Mouse (Mus musculus): ENCODE data around the gene Adamts17. TPM values are rescaled to one million over a fixed set of nuclear protein-coding genes. Genes with fewer than 3 reads are reported as not detected.

Adamts17 gene
- polyA plus RNA-seq, 1 experiment from 2014 or later: 4.3 TPM

DNA sequence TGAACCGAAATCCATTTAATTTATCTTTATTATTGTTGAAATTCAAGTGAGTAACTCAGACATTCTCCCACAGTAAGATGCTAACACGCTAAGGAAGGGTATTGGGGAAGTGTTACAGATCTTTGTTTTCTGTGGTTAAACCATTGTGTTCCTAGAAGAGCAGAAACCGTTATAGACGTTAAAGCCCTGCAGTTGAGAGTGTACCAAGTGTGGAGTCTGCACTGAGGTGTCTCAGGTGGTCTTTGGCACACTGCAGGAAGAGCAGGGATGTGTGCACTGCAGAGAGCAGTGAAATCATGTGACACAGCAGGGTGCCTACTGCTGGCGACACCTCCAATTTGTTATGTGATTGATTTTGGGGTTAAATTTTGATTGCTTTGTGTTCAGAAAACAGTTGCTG is 142.5 kb downstream of the Adamts17 start:
- Histone ChIP-seq H3K4me3 (ENCODE audit: low read length) (no peak overlapping the region), H3K4me1 (ENCODE audit: control insufficient read depth, insufficient read depth, low read length) (no peaks in the 10 kb centered on the region), H3K9ac (ENCODE audit: low read depth, low read length) (no peak overlapping the region), H3K9me3 (ENCODE audit: control insufficient read depth, low read length) (no peaks in the 10 kb centered on the region), H3K27me3 (ENCODE audit: control insufficient read depth, insufficient read depth, low read length) (no peaks in the 10 kb centered on the region), H3K27ac (ENCODE audit: low read depth, low read length) (no peak overlapping the region), H3K4me2 (replicated peaks; ENCODE audit: low read depth, low read length) (no peak overlapping the region), H3K36me3 (ENCODE audit: control insufficient read depth, insufficient read depth, low read length) (no peaks in the 10 kb centered on the region)
- ATAC-seq (ENCODE audit: low FRiP score, low TSS enrichment): no peak
- 78% methylated on average over 5 of the region's 5 CpGs for WGBS

DNA sequence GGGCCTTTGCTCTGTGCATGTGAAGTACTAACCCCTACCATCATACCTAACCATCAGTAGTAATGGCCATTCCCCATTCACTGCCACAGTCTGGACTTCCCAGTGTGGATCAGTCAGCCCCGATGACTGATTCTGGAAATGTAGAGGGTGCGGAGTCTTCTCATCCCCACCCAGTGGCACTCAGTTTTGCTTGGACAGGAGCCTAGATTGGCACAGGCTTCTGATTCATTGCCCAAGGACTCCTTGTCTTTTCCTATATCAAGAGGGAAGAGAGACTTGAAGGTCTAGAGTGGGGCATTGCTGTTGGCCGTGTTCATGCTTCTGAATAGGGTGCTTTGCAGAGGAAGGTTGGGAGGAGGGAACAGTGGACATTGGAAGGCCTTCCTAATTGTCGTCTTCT is 148.1 kb downstream of the Adamts17 start:
- no peak for ATAC-seq (ENCODE audit: low FRiP score, low TSS enrichment)
- Histone ChIP-seq H3K36me3 (ENCODE audit: control insufficient read depth, insufficient read depth, low read length) (no peaks in the 10 kb centered on the region), H3K27ac (ENCODE audit: low read depth, low read length) (no peak overlapping the region), H3K4me2 (replicated peaks; ENCODE audit: low read depth, low read length) (no peak overlapping the region), H3K4me3 (ENCODE audit: low read length) (no peak overlapping the region), H3K27me3 (ENCODE audit: control insufficient read depth, insufficient read depth, low read length) (no peaks in the 10 kb centered on the region), H3K4me1 (ENCODE audit: control insufficient read depth, insufficient read depth, low read length) (no peaks in the 10 kb centered on the region), H3K9ac (ENCODE audit: low read depth, low read length) (no peak overlapping the region), H3K9me3 (ENCODE audit: control insufficient read depth, low read length) (peaks cover 3% of the 10 kb centered on the region; the same call in 1 of the 2 replicates)
- 92% methylated on average over 4 of the region's 4 CpGs for WGBS

DNA sequence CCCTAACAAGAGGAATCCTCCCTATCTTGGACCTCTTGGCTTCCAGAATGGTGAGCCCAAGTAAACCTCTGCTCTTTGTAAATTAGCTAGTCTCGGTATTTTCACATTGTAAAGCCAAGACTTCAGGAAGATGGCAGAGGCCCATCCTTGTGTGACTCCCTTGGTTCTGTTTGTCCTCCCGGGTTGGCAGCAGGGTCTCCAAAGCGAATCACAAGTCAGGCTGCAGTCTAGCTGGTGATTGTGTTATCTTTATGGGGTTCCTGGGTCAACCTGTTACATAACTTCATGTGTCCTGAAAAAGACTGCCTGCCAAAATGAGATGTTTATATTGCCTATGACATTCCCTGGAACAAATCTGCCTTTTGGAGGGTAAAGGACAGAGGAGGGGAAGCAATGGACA is 148.9 kb downstream of the Adamts17 start:
- no peaks in the 10 kb centered on the region for H3K4me1 ChIP-seq (ENCODE audit: control insufficient read depth, insufficient read depth, low read length)
- no peak for ATAC-seq (ENCODE audit: low FRiP score, low TSS enrichment)
- H3K27ac ChIP-seq (ENCODE audit: low read depth, low read length): no peak overlapping the region
- no peak overlapping the region for H3K9ac ChIP-seq (ENCODE audit: low read depth, low read length)
- no peaks in the 10 kb centered on the region for H3K27me3 ChIP-seq (ENCODE audit: control insufficient read depth, insufficient read depth, low read length)
- H3K4me3 ChIP-seq (ENCODE audit: low read length): no peak overlapping the region
- H3K9me3 ChIP-seq (ENCODE audit: control insufficient read depth, low read length): peaks cover 3% of the 10 kb centered on the region; the same call in 1 of the 2 replicates
- no peak overlapping the region for H3K4me2 ChIP-seq (replicated peaks; ENCODE audit: low read depth, low read length)
- H3K36me3 ChIP-seq (ENCODE audit: control insufficient read depth, insufficient read depth, low read length): no peaks in the 10 kb centered on the region
- WGBS: 94% methylated on average over 3 of the region's 3 CpGs

DNA sequence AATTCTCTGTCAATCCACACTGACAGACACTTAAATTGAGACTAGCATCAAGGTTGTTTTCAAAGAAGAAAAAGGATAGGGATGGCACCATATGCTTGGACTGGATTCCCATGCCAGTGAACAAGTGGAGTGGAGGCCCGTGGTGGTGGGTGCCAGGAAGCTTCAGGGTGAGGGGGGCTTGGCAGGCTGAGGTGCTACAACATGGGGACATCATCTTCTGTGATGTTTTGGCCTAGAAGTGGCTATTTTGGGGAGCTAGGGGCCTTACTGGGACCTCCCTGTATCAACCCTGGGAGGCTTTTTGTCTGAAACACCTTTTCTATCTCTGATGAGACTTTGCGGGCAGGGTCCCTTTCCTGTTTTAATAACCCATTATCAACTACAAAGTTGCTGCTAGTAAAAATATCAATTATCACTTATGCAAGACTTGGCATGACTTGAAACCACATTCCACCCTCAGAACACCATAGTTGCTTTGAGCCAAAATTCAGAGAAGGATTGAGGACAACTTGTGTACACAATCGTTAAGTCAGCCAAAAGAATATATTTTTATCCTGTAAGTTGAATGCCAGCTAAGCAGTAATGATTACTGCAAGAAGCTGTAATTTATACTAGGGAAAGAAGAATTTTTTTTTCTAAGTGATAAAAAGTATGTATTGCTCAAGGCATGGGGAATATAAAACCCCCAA is 150.0 kb downstream of the Adamts17 start:
- peaks cover 3% of the 10 kb centered on the region; the same call in 1 of the 2 replicates for H3K9me3 ChIP-seq (ENCODE audit: control insufficient read depth, low read length)
- no peaks in the 10 kb centered on the region for H3K4me1 ChIP-seq (ENCODE audit: control insufficient read depth, insufficient read depth, low read length)
- H3K4me2 ChIP-seq (replicated peaks; ENCODE audit: low read depth, low read length): no peak overlapping the region
- H3K36me3 ChIP-seq (ENCODE audit: control insufficient read depth, insufficient read depth, low read length): no peaks in the 10 kb centered on the region
- no peaks in the 10 kb centered on the region for H3K27me3 ChIP-seq (ENCODE audit: control insufficient read depth, insufficient read depth, low read length)
- H3K9ac ChIP-seq (ENCODE audit: low read depth, low read length): no peak overlapping the region
- H3K4me3 ChIP-seq (ENCODE audit: low read length): no peak overlapping the region
- ATAC-seq (ENCODE audit: low FRiP score, low TSS enrichment): no peak
- no peak overlapping the region for H3K27ac ChIP-seq (ENCODE audit: low read depth, low read length)
- WGBS: 93% methylated on average over 3 of the region's 3 CpGs

DNA sequence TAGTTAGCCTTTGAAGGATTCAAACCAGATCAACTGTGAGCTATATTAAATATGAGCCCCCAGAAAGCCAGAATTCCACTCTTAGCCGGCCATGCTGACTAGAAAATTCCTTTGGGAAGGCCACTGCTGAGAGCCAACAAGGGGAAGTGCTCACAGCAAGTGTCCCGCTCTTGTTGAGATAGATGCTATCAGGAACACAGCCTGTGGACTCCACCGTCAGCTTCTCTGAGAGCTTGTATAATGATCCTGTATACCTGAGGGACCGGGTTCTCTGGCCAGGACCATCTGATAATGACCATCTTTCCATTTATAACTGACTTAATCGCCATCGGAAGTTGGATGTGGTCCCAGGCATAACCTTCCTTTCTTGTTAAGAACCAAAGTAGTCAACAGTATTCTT is 159.3 kb downstream of the Adamts17 start:
- Histone ChIP-seq H3K4me2 (replicated peaks; ENCODE audit: low read depth, low read length) (no peak overlapping the region), H3K9me3 (ENCODE audit: control insufficient read depth, low read length) (no peaks in the 10 kb centered on the region), H3K27me3 (ENCODE audit: control insufficient read depth, insufficient read depth, low read length) (no peaks in the 10 kb centered on the region), H3K4me3 (ENCODE audit: low read length) (no peak overlapping the region), H3K27ac (ENCODE audit: low read depth, low read length) (no peak overlapping the region), H3K36me3 (ENCODE audit: control insufficient read depth, insufficient read depth, low read length) (no peaks in the 10 kb centered on the region), H3K4me1 (ENCODE audit: control insufficient read depth, insufficient read depth, low read length) (no peaks in the 10 kb centered on the region), H3K9ac (ENCODE audit: low read depth, low read length) (no peak overlapping the region)
- 88% methylated on average over 6 of the region's 6 CpGs for WGBS
- no peak for ATAC-seq (ENCODE audit: low FRiP score, low TSS enrichment)

DNA sequence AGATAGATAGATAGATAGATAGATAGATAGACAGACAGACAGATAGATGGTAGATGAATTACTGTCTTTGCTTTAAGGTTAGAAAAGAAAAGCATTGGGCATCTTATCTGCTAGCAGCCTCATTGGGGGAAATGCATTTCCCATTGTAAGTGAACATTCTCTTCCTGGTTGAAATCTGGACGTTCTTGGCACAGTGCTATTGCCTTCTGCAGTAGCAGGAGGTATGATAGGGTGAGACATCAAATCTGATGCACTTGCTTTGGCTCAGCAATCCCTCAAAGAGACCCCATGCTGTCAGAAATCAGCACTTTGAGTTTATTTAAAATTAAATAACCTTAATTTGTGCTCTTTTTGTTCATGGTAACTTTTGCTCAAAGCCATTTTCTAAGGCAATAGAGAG is 164.1 kb downstream of the Adamts17 start:
- Histone ChIP-seq H3K4me3 (ENCODE audit: low read length) (no peak overlapping the region), H3K4me2 (replicated peaks; ENCODE audit: low read depth, low read length) (no peak overlapping the region), H3K27ac (ENCODE audit: low read depth, low read length) (no peak overlapping the region), H3K9me3 (ENCODE audit: control insufficient read depth, low read length) (peaks cover under 1% of the 10 kb centered on the region; the same call in 1 of the 2 replicates), H3K4me1 (ENCODE audit: control insufficient read depth, insufficient read depth, low read length) (no peaks in the 10 kb centered on the region), H3K27me3 (ENCODE audit: control insufficient read depth, insufficient read depth, low read length) (no peaks in the 10 kb centered on the region), H3K36me3 (ENCODE audit: control insufficient read depth, insufficient read depth, low read length) (no peaks in the 10 kb centered on the region), H3K9ac (ENCODE audit: low read depth, low read length) (no peak overlapping the region)
- no peak for ATAC-seq (ENCODE audit: low FRiP score, low TSS enrichment)
- 68% methylated on average over 1 of the region's 1 CpGs for WGBS

DNA sequence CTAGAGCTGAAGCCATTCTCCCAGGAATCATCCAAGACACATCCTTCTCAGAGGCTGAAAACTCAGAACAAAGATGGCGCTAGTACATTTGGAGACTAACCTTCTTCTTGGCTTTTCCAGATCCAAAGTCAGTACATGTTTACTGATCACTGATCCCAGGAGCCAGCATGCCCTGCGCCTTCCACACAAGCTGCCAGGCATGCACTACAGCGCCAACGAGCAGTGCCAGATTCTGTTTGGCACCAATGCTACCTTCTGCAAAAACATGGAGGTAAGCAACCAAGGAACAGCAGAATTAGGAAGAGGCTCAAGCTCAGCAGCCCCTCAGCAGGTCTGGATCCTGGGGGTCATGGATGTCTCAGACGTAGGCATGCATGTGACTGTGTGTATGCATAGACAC is 164.7 kb downstream of the Adamts17 start:
- Histone ChIP-seq H3K4me3 (ENCODE audit: low read length) (no peak overlapping the region), H3K36me3 (ENCODE audit: control insufficient read depth, insufficient read depth, low read length) (no peaks in the 10 kb centered on the region), H3K9ac (ENCODE audit: low read depth, low read length) (no peak overlapping the region), H3K27me3 (ENCODE audit: control insufficient read depth, insufficient read depth, low read length) (no peaks in the 10 kb centered on the region), H3K9me3 (ENCODE audit: control insufficient read depth, low read length) (peaks cover 5% of the 10 kb centered on the region; the same call in 1 of the 2 replicates), H3K4me2 (replicated peaks; ENCODE audit: low read depth, low read length) (no peak overlapping the region), H3K27ac (ENCODE audit: low read depth, low read length) (no peak overlapping the region), H3K4me1 (ENCODE audit: control insufficient read depth, insufficient read depth, low read length) (no peaks in the 10 kb centered on the region)
- no peak for ATAC-seq (ENCODE audit: low FRiP score, low TSS enrichment)
- 95% methylated on average over 5 of the region's 5 CpGs for WGBS

DNA sequence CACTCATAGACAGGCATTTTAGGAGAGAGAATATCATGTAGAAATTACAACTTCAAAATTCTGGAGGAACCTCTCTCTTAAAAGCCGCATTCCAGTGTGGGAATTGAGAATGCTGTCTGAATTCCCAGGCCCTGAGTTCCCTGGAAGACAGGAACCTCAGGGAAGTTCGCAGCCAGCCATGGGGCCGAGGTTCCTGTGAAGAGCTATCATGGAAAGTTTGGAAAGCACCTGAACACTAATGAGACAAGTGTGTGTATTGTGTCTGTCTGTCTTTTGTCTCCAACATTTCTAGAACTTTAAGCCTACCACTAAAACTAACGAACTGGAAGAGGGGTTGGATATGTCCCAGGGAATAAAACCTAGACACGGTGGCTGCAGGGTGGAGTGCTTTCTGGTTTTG is 170.3 kb downstream of the Adamts17 start:
- Histone ChIP-seq H3K4me2 (replicated peaks; ENCODE audit: low read depth, low read length) (no peak overlapping the region), H3K27me3 (ENCODE audit: control insufficient read depth, insufficient read depth, low read length) (no peaks in the 10 kb centered on the region), H3K27ac (ENCODE audit: low read depth, low read length) (no peak overlapping the region), H3K4me1 (ENCODE audit: control insufficient read depth, insufficient read depth, low read length) (peaks cover 6% of the 10 kb centered on the region; the same call in 1 of the 2 replicates), H3K9me3 (ENCODE audit: control insufficient read depth, low read length) (peaks cover 5% of the 10 kb centered on the region; the same call in 1 of the 2 replicates), H3K36me3 (ENCODE audit: control insufficient read depth, insufficient read depth, low read length) (no peaks in the 10 kb centered on the region), H3K4me3 (ENCODE audit: low read length) (no peak overlapping the region), H3K9ac (ENCODE audit: low read depth, low read length) (no peak overlapping the region)
- WGBS: 89% methylated on average over 5 of the region's 5 CpGs
- no peak for ATAC-seq (ENCODE audit: low FRiP score, low TSS enrichment)

DNA sequence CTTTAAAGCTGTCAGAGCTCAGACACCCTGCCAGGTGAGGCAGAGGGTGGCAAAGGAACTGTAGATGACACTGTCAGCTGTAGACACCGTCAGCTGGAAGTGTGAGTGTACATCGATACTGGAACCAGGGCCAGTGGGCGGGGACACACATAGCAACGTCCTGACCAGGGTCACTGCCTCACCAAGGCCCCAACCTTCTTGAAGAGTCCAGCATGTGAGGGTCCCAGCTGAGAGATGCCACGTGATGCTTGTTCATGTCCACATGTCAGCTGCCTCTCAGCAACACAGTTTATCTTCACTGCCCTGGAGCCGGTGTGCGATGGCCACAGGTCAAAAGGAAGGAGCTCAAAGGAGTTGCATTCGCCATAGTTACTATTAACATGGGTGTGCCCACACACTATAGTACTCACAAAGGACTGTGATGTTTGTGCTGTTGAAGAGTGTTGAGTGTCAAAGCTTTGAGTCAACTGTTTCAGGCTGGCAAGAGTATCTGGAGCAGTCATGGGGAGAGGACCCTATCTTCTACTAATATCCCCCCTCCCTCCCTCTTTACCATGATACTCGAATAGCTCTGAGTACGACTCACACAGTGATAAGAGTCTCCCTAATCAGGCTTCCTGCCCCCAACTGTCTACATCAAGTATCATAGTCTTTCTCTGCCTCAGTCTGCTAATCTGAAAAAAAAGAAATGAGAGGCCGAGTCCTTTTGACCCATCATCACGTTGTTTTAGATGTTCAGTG is 172.6 kb downstream of the Adamts17 start:
- WGBS: 53% methylated on average over 12 of the region's 12 CpGs
- Histone ChIP-seq H3K4me2 (replicated peaks; ENCODE audit: low read depth, low read length) (no peak overlapping the region), H3K27me3 (ENCODE audit: control insufficient read depth, insufficient read depth, low read length) (no peaks in the 10 kb centered on the region), H3K9ac (ENCODE audit: low read depth, low read length) (no peak overlapping the region), H3K4me3 (ENCODE audit: low read length) (no peak overlapping the region), H3K9me3 (ENCODE audit: control insufficient read depth, low read length) (peaks cover 5% of the 10 kb centered on the region; the same call in 1 of the 2 replicates), H3K36me3 (ENCODE audit: control insufficient read depth, insufficient read depth, low read length) (no peaks in the 10 kb centered on the region), H3K4me1 (ENCODE audit: control insufficient read depth, insufficient read depth, low read length) (peaks cover 6% of the 10 kb centered on the region; the same call in 1 of the 2 replicates), H3K27ac (ENCODE audit: low read depth, low read length) (no peak overlapping the region)
- no peak for ATAC-seq (ENCODE audit: low FRiP score, low TSS enrichment)

All from kidney, embryonic 14.5 days (tissue).